Mouse (Mus musculus) lung, adult 2 months (tissue): Measurements from ENCODE around the gene Srrm3. TPM values are rescaled to one million over a fixed set of nuclear protein-coding genes. Genes with fewer than 3 reads are reported as not detected.

Source experiments
- DNase-seq: peaks from one replicate; pipeline ENCODE4 v3.0.0; 2022
- H3K4me1 ChIP-seq: fragments of 200-500 bp; 2 replicates; pipeline ENCODE4 v1.6.1; 2011; ENCODE audit warnings: low read length; ENCODE audit not compliant: control insufficient read depth, insufficient read depth
- H3K4me3 ChIP-seq: fragments of 200-500 bp; replicated peaks from 2 replicates; pipeline ENCODE3; 2011; ENCODE audit warnings: low read depth, mild to moderate bottlenecking, control low read depth, low read length; ENCODE audit errors: extremely low read depth
- CTCF ChIP-seq: fragments of 200-500 bp; IDR thresholded peaks from 2 replicates; pipeline ENCODE4 v1.5.1; 2011; ENCODE audit warnings: mild to moderate bottlenecking, low read length, control low read depth; ENCODE audit not compliant: insufficient read depth
- POLR2A ChIP-seq: fragments of 200-500 bp; IDR thresholded peaks from 2 replicates; pipeline ENCODE4 v1.6.1; 2011; ENCODE audit warnings: low read depth, mild to moderate bottlenecking, control low read depth, low read length, borderline replicate concordance; ENCODE audit errors: extremely low read depth
- WGBS: fragments of 180-500 bp; shearing (Covaris S2); methylation state at CpG from one replicate; pipeline ENCODE4 v1.1.7; 2018; 5-methylcytosine and 5-hydroxymethylcytosine counted together
- polyA plus RNA-seq: library from polyadenylated mRNA; depleted of rRNA; stranded (reverse); fragments of >200 nt; gene quantifications from 2 replicates; pipeline ENCODE4 v1.2.3, GENCODE M21; 2012

Gene Srrm3
- polyA plus RNA-seq, 1 experiment = 0.06 TPM

GRCm38 (mm10) chr5:135907256-135907655, 100.6 kb downstream of the Srrm3 start:
- Histone ChIP-seq H3K4me3 (no peak overlapping the region), H3K4me1 (peaks cover 16% of the 10 kb centered on the region)
- TF ChIP-seq POLR2A (no peak), CTCF (no peak)
- no peak for DNase-seq
- 49% methylated on average over 13 of the region's 13 CpGs for WGBS

- DNase-seq = no peak
- no peak for TF ChIP-seq POLR2A
- no peak for TF ChIP-seq CTCF
- 83% methylated on average over 12 of the region's 12 CpGs for WGBS
- Histone ChIP-seq H3K4me3 (no peak overlapping the region), H3K4me1 (peaks cover 16% of the 10 kb centered on the region)
These were observed 101.5 kb downstream of the Srrm3 start for GRCm38 (mm10) chr5:135908185-135908584.

- TF ChIP-seq POLR2A = no peak
- TF ChIP-seq CTCF = no peak
- 75% methylated on average over 16 of the region's 16 CpGs for WGBS
- peaks cover 20% of the 10 kb centered on the region for H3K4me1 ChIP-seq
- DNase-seq = no peak
- H3K4me3 ChIP-seq = no peak overlapping the region
These were observed 102.3 kb downstream of the Srrm3 start for GRCm38 (mm10) chr5:135908989-135909388.

GRCm38 (mm10) chr5:135909646-135910045, 103.0 kb downstream of the Srrm3 start:
- no peak for DNase-seq
- Histone ChIP-seq H3K4me3 (no peak overlapping the region), H3K4me1 (peaks cover 24% of the 10 kb centered on the region)
- WGBS = 65% methylated on average over 10 of the region's 10 CpGs
- TF ChIP-seq POLR2A = no peak
- no peak for TF ChIP-seq CTCF

- DNase-seq = no peak
- WGBS = 88% methylated on average over 25 of the region's 25 CpGs
- TF ChIP-seq CTCF (no peak), POLR2A (no peak)
- H3K4me1 ChIP-seq = peaks cover 28% of the 10 kb centered on the region
- no peak overlapping the region for H3K4me3 ChIP-seq
These were observed 104.1 kb downstream of the Srrm3 start for GRCm38 (mm10) chr5:135910813-135911212.

GRCm38 (mm10) chr5:135911633-135912220, 105.0 kb downstream of the Srrm3 start:
- no peak for TF ChIP-seq CTCF
- TF ChIP-seq POLR2A = no peak
- peaks cover 33% of the 10 kb centered on the region for H3K4me1 ChIP-seq
- DNase-seq = no peak
- no peak overlapping the region for H3K4me3 ChIP-seq
- WGBS = 72% methylated on average over 11 of the region's 11 CpGs

GRCm38 (mm10) chr5:135913201-135913600, 106.5 kb downstream of the Srrm3 start:
- WGBS = 34% methylated on average over 5 of the region's 5 CpGs
- no peak for DNase-seq
- TF ChIP-seq POLR2A (no peak), CTCF (no peak)
- Histone ChIP-seq H3K4me3 (no peak overlapping the region), H3K4me1 (peaks cover 34% of the 10 kb centered on the region)

- H3K4me3 ChIP-seq = no peak overlapping the region
- 54% methylated on average over 6 of the region's 6 CpGs for WGBS
- peak; percentile 48 for DNase-seq
- TF ChIP-seq CTCF (no peak), POLR2A (no peak)
- peaks cover 31% of the 10 kb centered on the region for H3K4me1 ChIP-seq
These were observed 107.5 kb downstream of the Srrm3 start for GRCm38 (mm10) chr5:135914156-135914555.

GRCm38 (mm10) chr5:135916051-135916565, 109.4 kb downstream of the Srrm3 start:
- no peak for TF ChIP-seq CTCF
- no peak for TF ChIP-seq POLR2A
- H3K4me1 ChIP-seq = peaks cover 24% of the 10 kb centered on the region
- H3K4me3 ChIP-seq = no peak overlapping the region
- 54% methylated on average over 6 of the region's 6 CpGs for WGBS
- DNase-seq = no peak

- WGBS = 70% methylated on average over 3 of the region's 3 CpGs
- Histone ChIP-seq H3K4me1 (peaks cover 24% of the 10 kb centered on the region), H3K4me3 (no peak overlapping the region)
- TF ChIP-seq POLR2A (no peak), CTCF (no peak)
- no peak for DNase-seq
These were observed 109.9 kb downstream of the Srrm3 start for GRCm38 (mm10) chr5:135916601-135917000.
